Mouse (Mus musculus) limb, embryonic 12.5 days (tissue): ENCODE measurements around the gene Col16a1. TPM values are rescaled to one million over a fixed set of nuclear protein-coding genes. Genes with fewer than 3 reads are reported as not detected.

Experiments
- ATAC-seq: fragments of 200-750 bp; cut with Nextera tagmentation; 2 replicates; pipeline ENCODE4 v1.8.0; 2017; ENCODE audit warnings: low read depth, moderate TSS enrichment; ENCODE audit not compliant: insufficient number of reproducible peaks, insufficient read depth, low FRiP score, low TSS enrichment
- H3K27ac ChIP-seq: fragments of 300-500 bp; sonication (generic); 2 replicates; pipeline ENCODE4 v1.5.1; 2016; ENCODE audit warnings: mild to moderate bottlenecking, moderate library complexity
- H3K27me3 ChIP-seq: fragments of 300-500 bp; sonication (generic); 2 replicates; pipeline ENCODE4 v1.6.1; 2016; ENCODE audit warnings: mild to moderate bottlenecking, moderate library complexity
- H3K36me3 ChIP-seq: fragments of 300-500 bp; sonication (generic); 2 replicates; pipeline ENCODE4 v1.6.1; 2016; ENCODE audit warnings: mild to moderate bottlenecking, moderate library complexity
- H3K4me1 ChIP-seq: fragments of 300-500 bp; sonication (generic); replicated peaks from 2 replicates; pipeline ENCODE4 v1.6.1; 2016
- H3K4me2 ChIP-seq: fragments of 300-500 bp; sonication (generic); 2 replicates; pipeline ENCODE4 v1.6.1; 2016; ENCODE audit warnings: mild to moderate bottlenecking, moderate library complexity
- H3K4me3 ChIP-seq: fragments of 300-500 bp; sonication (generic); replicated peaks from 2 replicates; pipeline ENCODE4 v1.5.1; 2016; ENCODE audit warnings: mild to moderate bottlenecking
- H3K9ac ChIP-seq: fragments of 300-500 bp; sonication (generic); replicated peaks from 2 replicates; pipeline ENCODE4 v1.6.1; 2016; ENCODE audit warnings: mild to moderate bottlenecking, moderate library complexity
- H3K9me3 ChIP-seq: fragments of 300-500 bp; sonication (generic); 2 replicates; pipeline ENCODE4 v1.6.1; 2016; ENCODE audit warnings: mild to moderate bottlenecking, moderate library complexity
- WGBS: fragments of 180-500 bp; shearing (Covaris S2); methylation state at CpG from one replicate; pipeline ENCODE4 v1.1.7; 2016; 5-methylcytosine and 5-hydroxymethylcytosine counted together
- polyA plus RNA-seq: library from polyadenylated mRNA; unstranded; fragments of >200 nt; fragmentation: Nextera tagmentation; extraction: Ambion mirVana; gene quantifications from 2 replicates; pipeline ENCODE4 v1.2.1, GENCODE M21; 2016

Col16a1 gene
- polyA plus RNA-seq: 24.2 and 30.9 TPM in 2 replicates

GRCm38 (mm10) chr4:130047331-130048202 lies at the start of gene Col16a1:
Col16a1 (plus strand) TSS chr4:130047840.
- Histone ChIP-seq H3K4me2 (peak within 1 kb of the TSS; percentile 78), H3K9me3 (no peaks in the 10 kb centered on the region), H3K36me3 (no peaks in the 10 kb centered on the region), H3K4me3 (peak within 1 kb of the TSS; percentile 50), H3K4me1 (peaks cover 72% of the 10 kb centered on the region), H3K9ac (peak within 1 kb of the TSS; percentile 75), H3K27ac (peak within 1 kb of the TSS; percentile 97), H3K27me3 (peaks cover 3% of the 10 kb centered on the region; the same call in 1 of the 2 replicates)
- under 1% methylated on average over 46 of the region's 46 CpGs for WGBS
- peak; percentile 86 for ATAC-seq

GRCm38 (mm10) chr4:129998124-129998523 lies 49.5 kb upstream of the Col16a1 start:
- Histone ChIP-seq H3K27ac (no peak overlapping the region), H3K4me2 (no peak overlapping the region), H3K27me3 (peaks cover 60% of the 10 kb centered on the region), H3K9me3 (no peaks in the 10 kb centered on the region), H3K4me3 (no peak overlapping the region), H3K9ac (0 out of 2 replicates have a peak overlapping the region, but pooled peaks have one; percentile 23), H3K4me1 (peaks cover 15% of the 10 kb centered on the region), H3K36me3 (no peaks in the 10 kb centered on the region; the same call in 1 of the 2 replicates)
- WGBS: 53% methylated on average over 11 of the region's 11 CpGs
- ATAC-seq: no peak

- no peak for ATAC-seq
- H3K4me2 ChIP-seq: no peak overlapping the region
- H3K4me3 ChIP-seq: no peak overlapping the region
- peaks cover 67% of the 10 kb centered on the region for H3K27me3 ChIP-seq
- 45% methylated on average over 5 of the region's 5 CpGs for WGBS
- no peaks in the 10 kb centered on the region for H3K36me3 ChIP-seq
- H3K4me1 ChIP-seq: peaks cover 20% of the 10 kb centered on the region
- no peaks in the 10 kb centered on the region for H3K9me3 ChIP-seq
- H3K27ac ChIP-seq: no peak overlapping the region
- no peak overlapping the region for H3K9ac ChIP-seq
These were observed 45.9 kb upstream of the Col16a1 start for GRCm38 (mm10) chr4:130001710-130002109.

GRCm38 (mm10) chr4:130002157-130002556 lies 45.5 kb upstream of the Col16a1 start:
- Histone ChIP-seq H3K4me3 (no peak overlapping the region), H3K27ac (no peak overlapping the region), H3K9me3 (no peaks in the 10 kb centered on the region), H3K27me3 (peaks cover 69% of the 10 kb centered on the region), H3K4me1 (peaks cover 24% of the 10 kb centered on the region), H3K4me2 (no peak overlapping the region), H3K9ac (no peak overlapping the region), H3K36me3 (no peaks in the 10 kb centered on the region)
- WGBS: 71% methylated on average over 10 of the region's 10 CpGs
- ATAC-seq: no peak

GRCm38 (mm10) chr4:130005593-130005992 lies 42.0 kb upstream of the Col16a1 start:
- H3K4me2 ChIP-seq: no peak overlapping the region
- H3K4me3 ChIP-seq: no peak overlapping the region
- no peak for ATAC-seq
- H3K4me1 ChIP-seq: peaks cover 23% of the 10 kb centered on the region
- H3K36me3 ChIP-seq: peaks cover 5% of the 10 kb centered on the region; the same call in 1 of the 2 replicates
- H3K9me3 ChIP-seq: no peaks in the 10 kb centered on the region
- no peak overlapping the region for H3K27ac ChIP-seq
- WGBS: 50% methylated on average over 9 of the region's 9 CpGs
- H3K9ac ChIP-seq: no peak overlapping the region
- peaks cover 72% of the 10 kb centered on the region for H3K27me3 ChIP-seq

GRCm38 (mm10) chr4:130006533-130006932 lies 41.1 kb upstream of the Col16a1 start:
- H3K9me3 ChIP-seq: no peaks in the 10 kb centered on the region
- 17% methylated on average over 25 of the region's 25 CpGs for WGBS
- peaks cover 77% of the 10 kb centered on the region for H3K27me3 ChIP-seq
- H3K36me3 ChIP-seq: peaks cover 5% of the 10 kb centered on the region; the same call in 1 of the 2 replicates
- H3K4me3 ChIP-seq: peak overlapping the region; percentile 36
- no peak overlapping the region for H3K27ac ChIP-seq
- ATAC-seq: no peak
- H3K9ac ChIP-seq: peak overlapping the region; percentile 53
- peaks cover 17% of the 10 kb centered on the region for H3K4me1 ChIP-seq
- peak overlapping the region; percentile 64 for H3K4me2 ChIP-seq

- H3K4me1 ChIP-seq: peaks cover 9% of the 10 kb centered on the region
- ATAC-seq: no peak
- WGBS: 66% methylated on average over 14 of the region's 14 CpGs
- no peak overlapping the region for H3K4me2 ChIP-seq
- H3K36me3 ChIP-seq: peaks cover 12% of the 10 kb centered on the region; the same call in 1 of the 2 replicates
- H3K9me3 ChIP-seq: no peaks in the 10 kb centered on the region
- no peak overlapping the region for H3K4me3 ChIP-seq
- H3K9ac ChIP-seq: no peak overlapping the region
- peaks cover 92% of the 10 kb centered on the region for H3K27me3 ChIP-seq
- H3K27ac ChIP-seq: no peak overlapping the region
These were observed 38.6 kb upstream of the Col16a1 start for GRCm38 (mm10) chr4:130009043-130009442.

- Histone ChIP-seq H3K9ac (no peak overlapping the region), H3K36me3 (peaks cover 12% of the 10 kb centered on the region; the same call in 1 of the 2 replicates), H3K4me3 (no peak overlapping the region), H3K27ac (no peak overlapping the region), H3K9me3 (no peaks in the 10 kb centered on the region), H3K4me1 (peaks cover 9% of the 10 kb centered on the region), H3K4me2 (no peak overlapping the region), H3K27me3 (peaks cover 91% of the 10 kb centered on the region)
- WGBS: 83% methylated on average over 4 of the region's 4 CpGs
- no peak for ATAC-seq
These were observed 36.9 kb upstream of the Col16a1 start for GRCm38 (mm10) chr4:130010723-130011122.

GRCm38 (mm10) chr4:130012234-130012633 lies 35.4 kb upstream of the Col16a1 start:
- Histone ChIP-seq H3K9ac (no peak overlapping the region), H3K4me1 (no peaks in the 10 kb centered on the region), H3K4me3 (no peak overlapping the region), H3K36me3 (peaks cover 12% of the 10 kb centered on the region; the same call in 1 of the 2 replicates), H3K4me2 (no peak overlapping the region), H3K27me3 (peaks cover 91% of the 10 kb centered on the region), H3K9me3 (no peaks in the 10 kb centered on the region), H3K27ac (no peak overlapping the region)
- no peak for ATAC-seq
- WGBS: 76% methylated on average over 6 of the region's 6 CpGs

GRCm38 (mm10) chr4:130013111-130013510 lies 34.5 kb upstream of the Col16a1 start:
- H3K27me3 ChIP-seq: peaks cover 84% of the 10 kb centered on the region

GRCm38 (mm10) chr4:130016010-130016409 lies 31.6 kb upstream of the Col16a1 start:
- Histone ChIP-seq H3K4me1 (no peaks in the 10 kb centered on the region), H3K27me3 (peaks cover 76% of the 10 kb centered on the region), H3K36me3 (peaks cover 7% of the 10 kb centered on the region; the same call in 1 of the 2 replicates), H3K4me3 (no peak overlapping the region), H3K4me2 (no peak overlapping the region), H3K9ac (no peak overlapping the region), H3K27ac (no peak overlapping the region), H3K9me3 (no peaks in the 10 kb centered on the region)
- WGBS: 62% methylated on average over 4 of the region's 4 CpGs
- no peak for ATAC-seq

More at GRCm38 (mm10) chr4:130013111-130013510, 34.5 kb upstream of the Col16a1 start:
- Histone ChIP-seq H3K36me3 (peaks cover 12% of the 10 kb centered on the region; the same call in 1 of the 2 replicates), H3K9me3 (no peaks in the 10 kb centered on the region), H3K4me3 (no peak overlapping the region), H3K27ac (no peak overlapping the region), H3K4me1 (no peaks in the 10 kb centered on the region), H3K4me2 (no peak overlapping the region), H3K9ac (no peak overlapping the region)
- ATAC-seq: no peak
- 56% methylated on average over 10 of the region's 10 CpGs for WGBS
